Mouse (Mus musculus) brain, adult 10 weeks (tissue): ENCODE measurements around the gene Lpar2. TPM values are rescaled to one million over a fixed set of nuclear protein-coding genes. Genes with fewer than 3 reads are reported as not detected.

Source experiments
- polyA plus RNA-seq: library from polyadenylated mRNA; stranded (reverse); fragments of 350-450 nt; fragmentation: Illumina TruSeq; extraction: RNeasy Lipid Tissue Mini Kit (QIAGEN cat#74804); gene quantifications from one replicate; pipeline ENCODE4 v1.2.3, GENCODE M21; 2015; ENCODE audit warnings: low read depth, low replicate concordance

The Lpar2 gene
- polyA plus RNA-seq, result 0.27 TPM

DNA sequence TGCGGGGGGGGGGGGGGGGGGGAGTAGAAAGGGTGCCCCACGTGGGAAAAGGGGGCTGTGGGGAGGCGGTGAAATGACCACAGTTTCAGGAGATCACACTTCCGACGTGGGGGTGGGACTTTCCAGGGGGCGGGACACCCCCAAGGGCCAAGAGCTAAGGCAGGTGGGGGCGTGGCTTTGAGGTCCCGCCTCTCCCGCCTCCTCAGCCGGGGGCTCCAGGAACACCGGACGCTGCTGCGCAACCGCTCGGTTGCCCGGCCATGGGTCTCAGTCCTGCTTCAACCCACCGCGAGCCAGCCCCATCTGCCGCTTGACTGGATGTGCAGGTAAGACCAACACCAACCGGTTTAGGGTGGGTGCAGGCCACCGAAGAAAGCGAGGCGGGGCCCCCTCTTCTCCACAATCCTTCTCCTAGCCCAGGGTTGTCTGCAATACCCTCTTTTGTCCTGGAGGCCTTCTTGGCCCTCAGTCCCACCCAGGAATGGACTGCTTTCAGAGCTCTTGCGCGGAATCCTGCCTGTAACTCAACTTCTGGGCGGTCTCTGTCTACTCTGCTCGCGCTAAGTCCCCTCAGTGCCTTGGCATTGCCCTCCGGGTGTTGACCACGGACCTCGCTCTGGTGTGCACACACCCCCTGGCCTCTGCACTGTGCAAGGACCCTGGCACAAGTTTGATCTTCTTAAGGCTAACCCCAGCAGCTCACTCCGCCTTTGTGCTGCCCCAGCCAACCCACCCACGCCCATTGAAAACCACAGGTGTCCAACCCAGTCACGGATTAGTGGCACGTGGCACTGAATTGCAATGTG is at the start of gene Lpar2:
Lpar2 (plus strand) TSS at position 44 of the 806 bp plus-strand sequence.

DNA sequence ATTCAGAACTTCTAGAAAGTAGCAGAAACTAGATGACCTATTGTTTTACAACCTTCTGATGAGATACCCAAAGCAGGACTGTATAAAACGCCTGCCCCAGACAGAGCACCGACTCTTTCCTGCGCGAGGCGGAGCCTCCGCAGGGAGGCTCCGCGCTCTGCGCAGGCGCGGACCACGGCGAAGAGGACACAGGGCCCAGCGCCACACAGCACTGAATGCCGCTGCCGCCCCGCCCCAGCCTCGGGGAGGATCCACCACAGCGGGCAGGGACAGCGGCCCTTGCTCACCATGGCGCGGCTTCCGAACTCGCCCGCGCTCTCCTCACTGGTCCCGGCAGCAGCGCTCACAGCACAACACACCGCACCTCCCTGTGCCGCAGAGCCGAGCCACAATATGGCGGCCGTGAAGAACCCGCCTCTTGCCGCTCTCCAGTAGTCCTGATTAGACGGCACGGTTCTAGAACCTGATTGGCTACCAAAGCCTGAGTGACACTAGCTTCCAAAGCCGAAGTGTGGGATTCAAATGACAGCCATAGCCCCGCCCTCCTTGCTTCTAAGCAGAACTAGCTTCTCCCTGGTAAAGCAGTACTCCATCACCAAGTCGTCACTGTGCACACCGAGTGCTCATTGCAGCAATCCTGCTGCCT is 47.6 kb upstream of the Lpar2 start, which contains the start of gene Gm20422:
Gm20422 (minus strand) TSS at position 384 of the 646 bp plus-strand sequence.

DNA sequence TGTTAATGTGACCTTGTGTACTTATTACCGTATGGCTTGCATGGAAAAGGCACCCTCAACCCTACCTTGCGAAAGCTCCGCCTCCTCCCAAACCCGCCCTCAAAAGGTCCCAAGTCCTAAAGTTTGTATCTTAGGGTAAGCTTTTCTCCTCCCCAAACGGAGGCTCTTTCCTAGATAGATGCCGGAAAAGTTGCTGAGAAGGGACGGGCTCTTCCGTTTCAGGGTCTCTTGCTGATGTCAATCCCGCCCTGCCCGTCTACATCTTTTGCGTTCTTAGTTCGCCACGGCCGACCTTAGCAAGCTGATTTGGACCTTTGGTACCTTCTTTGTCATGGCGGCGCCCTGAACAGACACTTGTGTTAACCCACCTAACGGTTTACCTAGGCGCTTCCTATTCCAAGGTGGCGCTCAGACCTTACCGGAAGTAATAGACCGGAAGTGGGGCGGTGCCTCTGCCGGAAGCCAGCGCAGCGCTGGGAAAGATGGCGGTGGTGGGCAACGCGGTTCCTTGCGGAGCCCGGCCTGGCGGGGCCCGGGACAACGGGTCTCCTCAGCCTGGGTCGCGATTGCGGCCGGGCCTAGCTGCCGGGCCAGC is 31.4 kb upstream of the Lpar2 start, which contains the start of the genes Atp13a1 and Zfp866:
Atp13a1 (plus strand) TSS at position 391 of the 595 bp plus-strand sequence.
Zfp866 (minus strand) TSS at position 406 of the 595 bp plus-strand sequence.

DNA sequence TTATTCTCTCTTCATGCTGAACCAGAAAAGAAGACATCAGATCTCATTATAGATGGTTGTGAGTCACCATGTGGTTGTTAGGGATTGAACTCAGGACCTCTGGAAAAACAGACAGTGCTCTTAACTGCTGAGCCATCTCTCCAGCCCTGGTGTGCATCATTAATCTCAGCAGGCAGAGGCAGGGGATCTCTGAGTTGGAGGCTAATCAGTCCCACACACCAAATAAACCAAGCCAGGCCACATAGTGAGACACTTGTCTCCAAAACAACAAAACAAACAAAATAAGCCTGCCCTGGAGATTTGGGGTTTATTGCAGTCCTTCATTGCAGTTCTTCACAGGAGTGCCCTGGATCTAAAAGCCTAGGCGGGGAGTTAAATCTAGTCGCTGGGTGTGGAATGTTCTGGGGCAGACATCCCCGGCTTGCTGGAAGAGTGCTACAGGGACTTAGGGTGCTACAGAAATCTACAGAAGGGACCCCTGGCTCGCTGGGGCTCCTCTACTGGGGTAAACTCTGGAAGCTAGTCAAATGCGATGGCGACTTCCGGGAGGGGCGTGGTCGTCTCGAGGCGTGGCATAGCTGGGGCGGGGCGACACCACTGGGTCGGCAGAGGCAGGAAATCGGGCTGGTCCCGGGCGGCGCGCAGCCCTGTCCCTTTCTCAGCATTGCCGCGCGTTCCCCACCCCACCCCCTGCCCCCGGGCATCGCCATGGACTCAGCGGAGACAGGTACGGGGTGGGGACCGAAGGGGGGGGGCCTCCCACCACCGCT is 13.9 kb upstream of the Lpar2 start, which contains the start of gene Gmip:
Gmip (plus strand) TSS at position 586 of the 770 bp plus-strand sequence.

DNA sequence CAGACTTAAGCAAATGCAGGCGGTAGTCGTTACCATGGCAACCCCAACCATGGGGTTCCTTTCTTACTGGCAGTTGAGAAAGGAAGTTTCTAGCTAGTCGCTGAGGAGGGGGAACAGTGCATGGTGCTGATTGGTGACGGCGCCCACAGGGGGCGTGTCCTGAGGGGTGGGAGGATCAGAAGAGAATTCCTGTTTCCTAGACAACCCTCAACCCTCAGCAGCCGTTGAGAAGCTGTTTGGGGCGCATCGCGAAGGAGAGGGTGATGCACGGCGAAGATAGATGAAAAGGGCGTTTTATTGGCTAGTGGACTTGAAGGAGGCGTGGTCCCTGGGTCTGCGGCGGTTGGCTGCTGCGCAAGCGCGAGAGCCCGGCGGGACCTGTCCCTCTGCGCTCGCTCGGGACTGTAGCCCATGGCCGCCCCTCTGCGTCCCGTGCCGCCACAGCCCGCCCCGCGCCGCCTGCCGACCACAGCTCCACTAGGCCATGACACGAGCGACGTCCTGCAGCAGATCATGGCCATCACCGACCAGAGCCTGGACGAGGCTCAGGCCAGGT is 10.1 kb downstream of the Lpar2 start, which contains the start of gene Pbx4:
Pbx4 (plus strand) TSS at position 194 of the 556 bp plus-strand sequence.

Other genes starting within 250 kb of the Lpar2 start
- 20.2 TPM for gene Zfp868, start 196.9 kb upstream of the Lpar2 start, polyA plus RNA-seq
- 4.7 TPM for gene Zfp964, start 167.9 kb upstream of the Lpar2 start, polyA plus RNA-seq
- gene Zfp869, start 111.7 kb upstream of the Lpar2 start, polyA plus RNA-seq, result 26.2 TPM
- gene Zfp963, start 72.5 kb upstream of the Lpar2 start, polyA plus RNA-seq, result 4.8 TPM
- 1.0 TPM for gene Gm20422, start 47.5 kb upstream of the Lpar2 start, polyA plus RNA-seq
- 25.3 TPM for gene Atp13a1, start 31.3 kb upstream of the Lpar2 start, polyA plus RNA-seq
- gene Zfp866, start 31.3 kb upstream of the Lpar2 start, polyA plus RNA-seq, result 21.1 TPM
- 11.2 TPM for gene Gmip, start 13.8 kb upstream of the Lpar2 start, polyA plus RNA-seq
- 23.2 TPM for gene Pbx4, start 10.1 kb downstream of the Lpar2 start, polyA plus RNA-seq
- gene Cilp2, start 65.3 kb downstream of the Lpar2 start, polyA plus RNA-seq, result 0.22 TPM
- gene Tssk6, start 79.8 kb downstream of the Lpar2 start, polyA plus RNA-seq, result not detected
- gene Ndufa13, start 80.1 kb downstream of the Lpar2 start, polyA plus RNA-seq, result 228 TPM
- 14.3 TPM for gene Yjefn3, start 80.3 kb downstream of the Lpar2 start, polyA plus RNA-seq
- gene Gatad2a, start 174.0 kb downstream of the Lpar2 start, polyA plus RNA-seq, result 17.6 TPM
- gene Mau2, start 220.3 kb downstream of the Lpar2 start, polyA plus RNA-seq, result 56.6 TPM
- gene Sugp1, start 220.4 kb downstream of the Lpar2 start, polyA plus RNA-seq, result 40.9 TPM